Mouse (Mus musculus) yolk sac, embryonic 10.5 days (tissue): ENCODE measurements around the gene Strn4.

Source experiments
- DNase-seq: peaks from one replicate; pipeline ENCODE4 v3.0.0-alpha.2; 2017; ENCODE audit warnings: low spot score

Gene Strn4

DNA sequence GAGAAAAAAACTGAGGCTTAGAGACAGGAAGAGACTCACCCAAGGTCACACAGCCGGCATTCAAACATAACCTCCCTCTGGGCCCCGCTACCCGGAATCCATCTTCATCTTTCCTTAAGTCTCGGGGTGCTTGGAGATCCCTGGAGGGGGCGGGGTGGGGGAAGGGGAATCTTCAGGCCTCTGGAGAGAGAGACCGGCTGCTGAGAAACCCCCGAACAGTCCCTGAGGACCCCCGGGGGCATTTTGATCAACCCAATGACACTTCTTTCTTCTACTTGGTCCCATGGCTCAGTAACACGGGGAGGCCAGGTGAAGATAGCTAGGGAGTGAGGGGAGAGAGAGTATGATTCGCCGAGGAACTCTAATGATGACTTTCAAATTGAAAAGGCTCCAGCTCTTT, 60.3 kb downstream of the Strn4 start:
- DNase-seq: no peak

DNA sequence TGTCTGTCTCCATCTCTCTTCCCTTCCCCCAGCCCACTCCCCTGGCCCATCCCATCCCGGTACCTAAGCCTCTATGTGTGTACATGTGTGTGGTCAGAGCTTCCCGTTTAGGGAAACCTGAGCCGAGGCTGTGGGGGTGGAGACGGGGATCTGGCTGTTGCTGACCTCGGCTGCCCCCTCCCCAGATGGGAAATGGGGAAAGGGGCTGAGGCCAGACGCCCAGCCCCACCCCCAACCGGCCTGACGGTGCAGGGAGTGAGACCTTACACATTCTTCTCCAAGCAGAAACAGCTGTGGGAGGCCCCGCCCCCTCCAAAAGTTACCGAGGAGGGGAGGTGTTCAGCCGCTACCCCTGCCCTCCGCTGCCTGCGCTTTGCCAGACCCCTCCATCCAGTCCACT, 60.9 kb downstream of the Strn4 start:
- peak; percentile 84 for DNase-seq

DNA sequence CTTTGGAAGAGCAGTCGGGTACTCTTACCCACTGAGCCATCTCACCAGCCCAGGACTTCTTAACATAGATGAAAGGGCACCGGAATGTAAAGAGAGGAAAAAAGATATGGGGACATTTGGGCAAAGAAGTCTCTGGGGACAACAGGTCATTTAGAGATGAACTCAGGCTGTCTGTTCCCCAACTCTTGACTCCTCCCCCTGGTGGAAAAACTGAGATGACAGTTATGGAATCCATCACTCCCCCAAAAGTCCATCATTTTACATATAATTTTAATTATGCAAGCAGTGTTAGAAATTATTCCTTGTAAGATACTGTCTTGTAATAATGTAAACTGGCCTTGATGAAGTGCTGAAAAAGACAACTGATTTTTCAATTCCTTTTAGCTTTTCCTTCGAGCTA, 62.0 kb downstream of the Strn4 start:
- DNase-seq: no peak

DNA sequence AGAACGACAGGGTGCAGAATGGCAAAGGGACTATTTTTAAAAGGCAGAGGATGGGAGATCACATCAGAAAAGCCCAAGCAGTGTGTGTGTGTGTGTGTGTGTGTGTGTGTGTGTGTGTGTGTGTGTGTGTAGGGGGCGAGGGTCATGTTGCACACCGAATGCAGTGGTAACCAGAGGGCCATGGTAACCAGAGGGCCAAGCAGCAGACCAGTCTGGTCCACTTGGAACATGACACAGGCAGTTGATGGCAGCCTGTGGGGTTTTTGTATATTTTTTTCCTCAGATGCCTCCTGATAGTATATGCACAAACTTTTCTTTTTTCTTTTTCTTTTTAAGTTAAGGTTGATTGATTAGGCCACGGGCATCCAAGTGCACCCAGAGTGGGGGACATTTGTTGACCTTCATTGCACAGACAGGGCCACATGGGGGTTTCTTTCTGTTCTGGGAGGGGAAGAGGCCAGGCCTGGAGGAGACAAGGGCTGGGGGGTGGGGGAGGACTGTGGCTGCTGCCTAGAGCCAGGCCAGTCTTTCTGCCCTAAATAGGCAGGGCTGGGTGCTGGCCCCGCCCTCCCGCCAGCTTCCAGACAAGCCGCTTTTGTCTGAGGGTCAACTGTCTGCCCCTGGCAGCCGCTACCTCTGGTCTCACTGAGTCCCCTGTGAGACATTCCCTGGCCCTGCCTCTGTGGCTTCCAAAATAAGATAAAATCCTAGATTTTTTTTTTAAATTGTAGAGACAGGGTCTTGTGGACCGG, 64.3 kb downstream of the Strn4 start:
- peak; percentile 60 for DNase-seq

DNA sequence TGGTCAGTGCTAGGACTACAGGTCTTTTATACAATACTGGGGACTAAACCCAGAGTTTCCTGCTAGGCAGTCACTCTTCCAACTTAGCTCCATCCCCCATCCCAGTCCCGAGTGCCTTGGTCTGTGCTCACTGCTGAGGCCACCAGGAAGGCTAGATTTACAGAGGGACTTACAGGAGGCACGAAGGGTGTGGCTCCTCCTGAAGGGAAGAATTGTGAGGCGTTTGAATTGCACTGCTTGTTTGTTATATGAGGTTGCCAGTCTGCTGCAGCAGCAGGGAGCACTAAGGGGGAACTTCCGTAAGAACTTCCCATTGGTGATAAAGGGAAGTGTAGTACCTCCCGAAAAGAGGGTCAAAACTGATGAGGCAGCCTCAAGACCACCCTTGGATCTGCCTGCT, 64.9 kb downstream of the Strn4 start:
- DNase-seq: no peak

DNA sequence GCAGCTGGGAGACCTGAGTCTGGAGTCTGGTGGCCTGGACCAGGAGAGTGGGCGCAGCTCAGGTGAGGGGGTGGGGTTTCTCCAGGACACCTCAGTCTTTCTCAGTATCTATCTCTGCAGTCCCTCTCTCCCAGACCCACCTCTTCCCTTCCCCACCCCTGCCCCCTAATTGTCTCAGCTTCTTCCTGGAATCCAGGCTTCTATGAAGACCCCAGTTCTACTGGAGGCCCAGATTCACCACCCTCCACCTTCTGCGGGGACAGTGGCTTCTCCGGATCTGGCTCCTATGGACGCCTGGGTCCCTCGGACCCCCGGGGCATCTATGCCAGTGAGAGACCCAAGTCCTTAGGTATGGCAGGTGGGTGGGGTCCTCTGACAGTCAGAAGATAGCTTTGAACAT, 67.5 kb downstream of the Strn4 start:
- DNase-seq: no peak

DNA sequence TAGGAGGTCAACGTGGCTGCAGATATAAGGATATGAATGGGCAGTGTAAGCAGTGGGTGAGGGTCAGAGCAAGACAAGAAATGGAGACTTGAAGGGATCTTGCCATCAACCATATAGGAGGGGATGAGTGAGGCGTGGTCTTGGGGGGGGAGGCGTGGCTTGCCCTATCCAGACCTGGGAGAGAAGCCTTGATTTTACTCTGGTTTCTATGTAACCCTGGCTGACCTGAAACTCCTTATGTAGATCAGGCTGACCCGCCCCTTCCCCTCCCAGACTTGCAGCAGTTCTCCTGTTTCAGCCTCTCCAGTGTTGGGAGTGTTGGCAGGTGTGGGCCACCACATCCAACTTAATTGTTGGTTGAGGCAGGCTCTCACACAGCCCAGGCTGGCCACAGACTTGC, 68.6 kb downstream of the Strn4 start:
- DNase-seq: no peak

DNA sequence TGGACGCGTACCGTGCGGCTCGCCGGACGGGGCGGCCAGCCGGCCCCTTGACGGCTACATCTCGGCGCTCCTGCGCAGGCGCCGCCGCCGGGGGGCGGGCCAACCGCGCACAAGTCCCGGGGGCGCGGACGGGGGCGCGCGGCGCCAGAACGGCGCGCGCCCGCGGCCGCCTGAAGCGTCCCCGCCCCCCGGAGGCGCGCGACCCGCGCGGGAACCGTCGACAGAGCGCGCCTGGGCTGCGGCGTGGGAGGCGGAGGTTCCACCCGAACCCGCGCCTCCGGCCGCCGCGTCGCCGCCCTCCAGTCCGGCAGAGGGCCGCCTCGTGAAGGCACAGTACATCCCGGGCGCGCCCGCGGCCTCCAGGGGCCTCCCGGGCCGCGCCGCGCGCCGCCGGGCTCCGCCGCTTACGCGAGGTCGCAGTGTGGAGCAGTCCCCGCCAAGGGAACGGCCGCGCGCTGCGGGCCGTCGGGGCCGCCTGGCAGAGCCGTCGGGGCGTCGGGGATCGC, 69.6 kb downstream of the Strn4 start:
- no peak for DNase-seq

DNA sequence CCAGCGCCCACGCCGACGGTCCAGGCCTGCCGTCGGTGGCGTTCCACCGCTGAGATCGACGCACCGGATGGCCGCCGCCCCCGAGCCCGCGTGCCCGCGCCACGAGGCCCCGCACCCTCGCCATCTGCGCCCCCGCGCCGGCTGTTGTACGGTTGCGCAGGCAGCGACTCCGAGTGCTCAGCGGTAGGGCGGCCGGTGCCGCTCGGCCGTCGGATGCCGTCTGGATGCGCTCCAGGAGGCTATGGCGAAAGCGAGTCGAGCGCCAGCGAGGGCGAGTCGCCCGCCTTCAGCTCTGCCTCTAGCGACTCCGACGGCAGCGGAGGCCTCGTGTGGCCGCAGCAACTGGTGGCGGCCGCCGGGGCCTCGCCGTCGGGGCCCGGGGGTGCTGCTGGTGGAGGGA, 70.2 kb downstream of the Strn4 start:
- DNase-seq: no peak
